In the genomic region with DNA sequence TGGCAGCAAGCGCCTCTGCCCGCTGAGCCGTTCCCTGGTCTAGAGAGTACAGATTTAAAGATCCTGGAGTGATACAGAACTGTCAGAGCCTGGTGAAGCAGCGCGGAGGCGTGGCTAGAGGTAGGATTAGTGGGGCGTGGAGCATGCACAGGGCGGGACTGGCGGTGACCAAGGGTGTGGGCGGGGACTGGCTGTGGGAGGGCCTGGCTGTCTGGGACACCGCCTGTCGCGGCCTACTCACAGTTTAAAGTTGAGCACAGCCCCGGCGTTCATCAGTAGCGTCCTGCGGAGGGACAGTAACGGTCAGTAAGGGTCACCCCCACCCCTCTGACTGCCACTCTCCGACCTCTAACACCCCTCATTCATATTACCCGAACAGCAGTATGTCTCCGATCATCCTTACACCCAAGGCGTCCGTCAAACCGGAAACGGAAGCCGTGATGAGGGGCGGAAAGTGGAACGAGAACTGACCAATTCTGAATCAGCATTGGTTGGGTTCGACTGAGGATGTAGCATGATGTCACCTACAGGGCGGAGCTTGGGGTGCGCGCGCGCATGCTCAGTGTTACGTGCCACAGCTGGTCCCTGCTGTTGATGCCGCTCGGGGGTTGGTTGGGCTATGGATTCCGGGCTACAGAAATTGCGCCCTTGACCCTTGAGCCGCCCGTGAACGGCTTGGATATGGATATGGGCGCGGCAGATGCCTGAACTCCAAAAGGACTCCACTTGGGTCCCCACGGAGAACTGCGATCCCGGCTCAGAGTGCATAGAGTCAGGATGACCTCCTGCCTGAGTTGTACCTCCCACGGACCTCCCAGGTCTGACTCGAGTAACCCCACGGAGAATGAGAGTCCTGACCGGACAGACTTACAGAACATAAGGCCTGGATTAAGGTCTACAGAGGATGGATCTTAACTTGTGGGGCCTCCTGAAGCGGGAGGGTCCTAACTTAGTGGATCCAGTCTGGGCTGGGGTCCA, we compare ENCODE assay signal across 2 mouse cellular contexts.
TF ChIP-seq lines count a peak whose summit lies in the region.

A gene (minus strand): TSS at position 456 of the 978 bp plus-strand sequence.

TF ChIP-seq in C2C12, 6 proteins besides CTCF, POLR2A, EP300 and RAD21 (continued from another document):
- TF ChIP-seq FOSL1 (IDR thresholded peaks at IDR 0.05; ENCODE audit: insufficient read depth, low read length, poor library complexity, severe bottlenecking): no peak

TF ChIP-seq in myocyte, 11 proteins besides CTCF, POLR2A, EP300 and RAD21 (continued from another document):
- TF ChIP-seq CEBPB (IDR thresholded peaks at IDR 0.05; ENCODE audit: insufficient read depth, poor library complexity, severe bottlenecking) (no peak), E2F4 (IDR thresholded peaks at IDR 0.05; ENCODE audit: insufficient read depth) (no peak), REST (IDR thresholded peaks at IDR 0.05; ENCODE audit: insufficient read depth, insufficient read length) (no peak), POLR2AphosphoS2 (IDR thresholded peaks at IDR 0.05; ENCODE audit: insufficient read length, low read depth) (peak; percentile 65), TCF12 (IDR thresholded peaks at IDR 0.05; ENCODE audit: insufficient read depth, poor library complexity, severe bottlenecking) (no peak)
